Mouse (Mus musculus) mouse trophoblast stem cell (cell line): ENCODE results near the gene Cplx3.

Experiments
- in situ Hi-C, 2 experiments: fragments of 300-500 bp; cut with MseI, MboI; formaldehyde crosslinking; loops; 2 replicates in 1 of 2; 3 replicates in 1 of 2; pipeline ENCODE4 v1.15.1; 2025

Gene Cplx3

DNA sequence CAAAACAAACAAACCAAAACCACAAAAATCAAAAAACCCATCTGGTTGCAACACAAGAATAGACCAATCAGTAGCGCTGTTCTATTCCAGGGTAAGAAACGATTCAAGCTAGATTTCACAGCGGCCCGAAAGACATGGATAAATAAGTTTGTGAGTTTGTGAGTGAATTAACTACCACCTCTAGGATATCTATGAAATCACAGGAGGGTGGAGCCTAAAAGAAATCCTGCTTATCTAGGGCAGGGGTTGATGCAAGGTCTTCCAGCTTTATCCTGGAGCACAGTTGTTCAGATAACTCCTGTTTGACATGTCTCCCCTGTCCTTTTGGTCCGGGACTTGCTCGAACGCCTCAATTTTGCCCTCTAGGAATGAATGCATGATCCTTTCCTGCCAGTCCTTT is 45.8 kb downstream of the Cplx3 start:
- in situ Hi-C loops = no loop called here

- in situ Hi-C loops = no loop called here
Measured at GRCm38 (mm10) chr9:57559568-57559967, 46.5 kb downstream of the Cplx3 start.

DNA sequence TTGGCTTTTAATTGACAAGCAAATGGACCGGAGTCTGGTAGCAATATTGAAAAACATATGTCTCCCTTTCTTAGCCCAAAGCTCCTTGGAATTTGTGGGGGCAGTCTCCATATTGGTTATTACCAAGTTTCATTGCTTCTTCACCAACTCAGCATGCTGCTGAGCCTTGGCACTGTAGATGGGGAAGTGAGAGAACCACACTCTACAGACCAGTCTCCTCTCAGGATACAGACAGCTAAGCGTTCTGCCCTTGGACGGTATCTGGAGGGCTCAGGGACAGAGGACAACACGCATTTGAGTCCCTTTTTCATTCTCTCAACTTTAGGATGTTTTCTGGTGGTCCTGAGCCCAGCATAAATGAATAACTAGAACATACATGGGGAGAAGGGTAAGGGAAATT is 47.5 kb downstream of the Cplx3 start:
- in situ Hi-C loops = no loop called here

GRCm38 (mm10) chr9:57557215-57557614 is 48.9 kb downstream of the Cplx3 start:
- in situ Hi-C loops = no loop called here

DNA sequence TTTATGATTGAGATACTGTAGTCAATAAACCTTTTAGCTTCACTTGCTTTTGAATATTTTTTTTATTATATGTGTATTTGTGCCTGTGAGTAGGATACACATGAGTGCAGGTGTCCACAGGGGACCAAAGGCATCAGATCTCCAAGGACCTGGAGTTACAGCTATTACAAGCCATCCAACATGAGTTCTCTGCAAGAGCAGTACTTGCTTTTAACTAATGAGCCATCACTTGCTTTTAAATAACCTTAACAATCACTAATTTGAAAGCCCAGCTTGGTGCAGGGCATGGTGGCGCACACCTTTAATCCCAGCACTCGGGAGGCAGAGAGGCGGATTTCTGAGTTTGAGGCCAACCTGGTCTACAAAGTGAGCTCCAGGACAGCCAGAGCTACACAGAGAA is 51.3 kb downstream of the Cplx3 start:
- in situ Hi-C loops = no loop called here

GRCm38 (mm10) chr9:57553119-57553518 is 53.0 kb downstream of the Cplx3 start:
- in situ Hi-C loops = no loop called here

GRCm38 (mm10) chr9:57552139-57552887 is 53.8 kb downstream of the Cplx3 start, which contains the start of gene Mpi:
Mpi (minus strand) TSS chr9:57552763.
- in situ Hi-C loops = no loop called here

DNA sequence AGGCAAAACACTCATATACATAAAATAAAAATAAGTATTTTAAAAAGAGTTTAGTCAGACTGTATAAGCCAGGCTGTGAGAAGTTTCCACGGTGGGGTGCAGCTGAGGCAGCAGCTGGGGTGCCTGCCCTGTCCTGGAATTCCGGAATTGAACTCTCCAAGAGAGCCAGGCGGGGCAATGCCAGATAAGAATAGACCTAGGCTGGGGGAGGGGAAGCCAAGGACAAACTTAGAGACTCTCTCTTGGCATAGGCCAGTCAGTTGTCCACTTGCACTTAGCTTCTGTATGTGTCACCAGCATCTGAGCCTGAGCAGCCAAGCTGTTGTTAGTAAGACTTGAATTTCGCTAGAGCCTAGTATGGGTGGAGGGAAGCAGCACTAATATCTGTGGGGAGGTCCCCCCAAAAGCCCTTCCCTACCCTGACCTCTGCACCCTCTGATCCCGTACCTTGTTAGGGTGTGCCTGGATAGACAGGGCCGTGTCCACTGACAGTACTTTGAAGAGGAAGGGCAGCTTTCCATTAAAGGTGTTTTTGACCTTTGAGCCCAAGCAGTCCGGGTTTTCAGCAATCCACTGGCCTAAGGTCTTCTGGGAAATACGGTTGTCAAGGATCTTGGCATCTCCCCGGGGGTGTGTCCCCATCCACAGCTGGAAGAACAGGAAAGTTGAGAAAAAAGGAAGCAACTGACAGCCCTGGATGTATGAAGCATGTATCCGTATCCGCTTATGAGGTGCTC is 55.8 kb downstream of the Cplx3 start:
- in situ Hi-C loops = no loop called here
